8 mouse cellular contexts compared by ENCODE assay signal in the genomic region with DNA sequence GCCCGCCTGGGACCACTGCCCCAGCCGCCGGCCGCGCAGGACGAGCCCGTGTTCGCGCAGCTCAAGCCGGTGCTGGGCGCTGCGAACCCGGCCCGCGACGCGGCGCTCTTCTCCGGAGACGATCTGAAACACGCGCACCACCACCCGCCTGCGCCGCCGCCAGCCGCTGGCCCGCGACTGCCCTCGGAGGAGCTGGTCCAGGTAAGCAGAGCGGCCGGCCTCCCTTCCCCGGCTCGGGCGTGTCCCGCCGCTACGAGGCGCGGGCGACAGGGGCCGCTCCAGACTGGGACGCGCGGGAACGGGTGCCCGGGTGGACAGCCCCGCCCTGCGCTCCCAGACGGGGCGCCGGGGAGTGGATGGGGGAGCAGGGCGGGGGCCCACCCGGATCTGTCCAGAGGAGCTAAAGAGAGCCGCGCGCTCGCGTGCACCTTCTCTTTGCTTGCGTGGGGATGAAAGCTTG. TPM values are rescaled to one million over a fixed set of nuclear protein-coding genes. Genes with fewer than 3 reads are reported as not detected.
DNase-seq lines count a peak whose midpoint lies in the region; ATAC-seq lines count a peak whose summit lies in the region.

No protein-coding gene starts in this region.

- under 1% methylated on average over 56 of the region's 60 CpGs for WGBS in hindbrain, embryonic 14.5 days

- H3K27ac ChIP-seq in hindbrain, embryonic 14.5 days: 0 out of 2 replicates have a peak overlapping the region, but pooled peaks have one; percentile 20

- peak; percentile 87 for ATAC-seq in hindbrain, embryonic 14.5 days (ENCODE audit: low FRiP score)

- H3K4me1 ChIP-seq in hindbrain, embryonic 14.5 days (replicated peaks; ENCODE audit: control insufficient read depth, insufficient read depth, low read length): 0 out of 2 replicates have a peak, but pooled peaks cover 4% of the 10 kb centered on the region
- peaks cover 21% of the 10 kb centered on the region for H3K4me1 ChIP-seq in megakaryocyte, embryonic 14.5 days

- peaks cover 23% of the 10 kb centered on the region for H3K27me3 ChIP-seq in hindbrain, embryonic 14.5 days (ENCODE audit: control insufficient read depth, insufficient read depth, low read length)
- peaks cover 35% of the 10 kb centered on the region for H3K27me3 ChIP-seq in megakaryocyte, embryonic 14.5 days (replicated peaks)

- peak overlapping the region; percentile 83 for H3K4me3 ChIP-seq in hindbrain, embryonic 14.5 days (replicated peaks; ENCODE audit: low read length)
- H3K4me3 ChIP-seq in megakaryocyte, embryonic 14.5 days (replicated peaks): peak overlapping the region; percentile 93

- H3K9ac ChIP-seq in hindbrain, embryonic 14.5 days: peak overlapping the region; percentile 72

- H3K4me2 ChIP-seq in hindbrain, embryonic 14.5 days (replicated peaks): peak overlapping the region; percentile 97

- H3K9me3 ChIP-seq in hindbrain, embryonic 14.5 days (ENCODE audit: control insufficient read depth, low read length): no peaks in the 10 kb centered on the region
- H3K9me3 ChIP-seq in megakaryocyte, embryonic 14.5 days: no peaks in the 10 kb centered on the region

- peak; percentile 67 for DNase-seq in ZHBTc4 (ENCODE audit: low read depth, low spot score)
- DNase-seq in cerebellum, postnatal 4 days (ENCODE audit: low spot score in 2 of 2): peak; percentile 24 to 65
- DNase-seq in frontal cortex, postnatal 36 days (ENCODE audit: low spot score in 2 of 2): peak; percentile 45 to 53
- peak; percentile 56 for DNase-seq in hindbrain, embryonic 14.5 days (ENCODE audit: low spot score)
- peak; percentile 25 to 40 for DNase-seq in left cerebral cortex, adult 8-10 months (ENCODE audit: low spot score in 2 of 2)
- DNase-seq in right cerebral cortex, postnatal 25 days: peak; percentile 65
- DNase-seq in urinary bladder, postnatal 36 days (ENCODE audit: low spot score in 2 of 2): peak; percentile 39 to 47

- no peaks in the 10 kb centered on the region for H3K36me3 ChIP-seq in hindbrain, embryonic 14.5 days (replicated peaks; ENCODE audit: control insufficient read depth, insufficient read depth)
- no peaks in the 10 kb centered on the region for H3K36me3 ChIP-seq in megakaryocyte, embryonic 14.5 days (replicated peaks; ENCODE audit: low read length)

RNA-seq across cellular contexts. Expression of a gene that starts 0.6 kb away (rescaled TPM):
- 3.3 and 3.5 TPM in 2 replicates for polyA plus RNA-seq in hindbrain, embryonic 14.5 days (2014; fragmentation: Nextera tagmentation; extraction: Ambion mirVana)
- total RNA-seq in left cerebral cortex, adult 8-10 months (2022): 10 to 100 TPM; 16.5 to 19.7 (median 16.7) TPM
- polyA plus RNA-seq in megakaryocyte, embryonic 14.5 days (2012; ENCODE audit: insufficient read depth, low replicate concordance): 1.8 and 3.6 TPM in 2 replicates

Comparison
In these comparisons a context has a peak if more than half of its experiments do, and no peak if none do; other contexts are left out.
1. Peak in every context shown above with its lines: DNase-seq, ATAC-seq, H3K4me3 ChIP-seq and H3K27ac ChIP-seq.